Mouse (Mus musculus) embryonic facial prominence, embryonic 11.5 days (tissue): ENCODE results near the gene Hoxd12. TPM values are rescaled to one million over a fixed set of nuclear protein-coding genes. Genes with fewer than 3 reads are reported as not detected.

ENCODE experiments used
- ATAC-seq: fragments of 200-750 bp; cut with Nextera tagmentation; replicated peaks from 2 replicates; pipeline ENCODE4 v1.8.0; 2017; ENCODE audit warnings: low read depth; ENCODE audit not compliant: insufficient number of reproducible peaks, low FRiP score, low TSS enrichment
- DNase-seq: peaks from one replicate; pipeline ENCODE4 v3.0.0-alpha.2; 2015; ENCODE audit warnings: low spot score
- H3K27ac ChIP-seq: fragments of 300-500 bp; sonication (generic); replicated peaks from 2 replicates; pipeline ENCODE4 v1.5.1; 2014; ENCODE audit warnings: mild to moderate bottlenecking, low read depth, low read length, control low read depth
- H3K27me3 ChIP-seq: fragments of 300-500 bp; sonication (generic); 2 replicates; pipeline ENCODE4 v1.6.1; 2014; ENCODE audit warnings: mild to moderate bottlenecking, low read length, moderate library complexity, mixed read lengths; ENCODE audit not compliant: control insufficient read depth, insufficient read depth
- H3K36me3 ChIP-seq: fragments of 300-500 bp; sonication (generic); replicated peaks from 2 replicates; pipeline ENCODE4 v1.6.1; 2014; ENCODE audit warnings: low read depth, mild to moderate bottlenecking, low read length, moderate library complexity, mixed read lengths; ENCODE audit not compliant: control insufficient read depth, insufficient read depth
- H3K4me1 ChIP-seq: fragments of 300-500 bp; sonication (generic); 2 replicates; pipeline ENCODE4 v1.6.1; 2014; ENCODE audit warnings: low read length, mixed read lengths; ENCODE audit not compliant: control insufficient read depth, insufficient read depth
- H3K4me2 ChIP-seq: fragments of 300-500 bp; sonication (generic); 2 replicates; pipeline ENCODE4 v1.6.1; 2014; ENCODE audit warnings: low read depth, mild to moderate bottlenecking, control low read depth, low read length, moderate library complexity
- H3K4me3 ChIP-seq: fragments of 300-500 bp; sonication (generic); 2 replicates; pipeline ENCODE4 v1.5.1; 2014; ENCODE audit warnings: low read depth, low read length, control low read depth
- H3K9ac ChIP-seq: fragments of 300-500 bp; sonication (generic); replicated peaks from 2 replicates; pipeline ENCODE4 v1.6.1; 2014; ENCODE audit warnings: mild to moderate bottlenecking, control low read depth, low read length
- H3K9me3 ChIP-seq: fragments of 300-500 bp; sonication (generic); replicated peaks from 2 replicates; pipeline ENCODE4 v1.6.1; 2016; ENCODE audit warnings: mild to moderate bottlenecking, low read length, inconsistent platforms, mixed read lengths; ENCODE audit not compliant: control insufficient read depth
- WGBS: fragments of 180-500 bp; shearing (Covaris S2); extraction: QIAGEN DNeasy Blood & Tissue Kit; methylation state at CpG from one replicate; pipeline ENCODE4 v1.1.7; 2014; 5-methylcytosine and 5-hydroxymethylcytosine counted together
- polyA plus RNA-seq: library from polyadenylated mRNA; unstranded; fragments of >200 nt; fragmentation: Nextera tagmentation; extraction: Ambion mirVana; gene quantifications from 2 replicates; pipeline ENCODE4 v1.2.1, GENCODE M21; 2014

Hoxd12 gene
- polyA plus RNA-seq, 1 experiment from 2014 or later = not detected

- peaks cover 1% of the 10 kb centered on the region; the same call in 1 of the 2 replicates for H3K4me1 ChIP-seq
- H3K4me2 ChIP-seq = no peak overlapping the region
- DNase-seq (no peak), ATAC-seq (no peak)
- no peaks in the 10 kb centered on the region for H3K9me3 ChIP-seq
- WGBS = under 1% methylated on average over 31 of the region's 31 CpGs
- peaks cover 83% of the 10 kb centered on the region for H3K27me3 ChIP-seq
- H3K27ac ChIP-seq = no peak overlapping the region
- no peak overlapping the region for H3K4me3 ChIP-seq
- H3K9ac ChIP-seq = no peak overlapping the region
- no peaks in the 10 kb centered on the region for H3K36me3 ChIP-seq
These were observed 13.1 kb downstream of the Hoxd12 start for GRCm38 (mm10) chr2:74687698-74688555.

- ATAC-seq = no peak
- Histone ChIP-seq H3K27me3 (peaks cover 84% of the 10 kb centered on the region), H3K4me2 (no peak overlapping the region), H3K36me3 (no peaks in the 10 kb centered on the region), H3K9ac (no peak overlapping the region), H3K9me3 (no peaks in the 10 kb centered on the region), H3K27ac (no peak overlapping the region), H3K4me1 (no peaks in the 10 kb centered on the region), H3K4me3 (no peak overlapping the region)
- WGBS = 3% methylated on average over 12 of the region's 12 CpGs
- no peak for DNase-seq
These were observed 14.2 kb downstream of the Hoxd12 start for GRCm38 (mm10) chr2:74688795-74689573.

- H3K27me3 ChIP-seq = peaks cover 80% of the 10 kb centered on the region
- DNase-seq (no peak), ATAC-seq (no peak)
- H3K4me3 ChIP-seq = no peak overlapping the region
- WGBS = under 1% methylated on average over 24 of the region's 24 CpGs
- no peaks in the 10 kb centered on the region for H3K9me3 ChIP-seq
- no peak overlapping the region for H3K9ac ChIP-seq
- H3K4me1 ChIP-seq = no peaks in the 10 kb centered on the region
- no peaks in the 10 kb centered on the region for H3K36me3 ChIP-seq
- no peak overlapping the region for H3K4me2 ChIP-seq
- no peak overlapping the region for H3K27ac ChIP-seq
These were observed 14.9 kb downstream of the Hoxd12 start for GRCm38 (mm10) chr2:74689574-74690337.

GRCm38 (mm10) chr2:74690338-74690716 lies 15.5 kb downstream of the Hoxd12 start:
- ATAC-seq = no peak
- H3K4me1 ChIP-seq = no peaks in the 10 kb centered on the region
- H3K4me2 ChIP-seq = no peak overlapping the region
- H3K9me3 ChIP-seq = no peaks in the 10 kb centered on the region
- 5% methylated on average over 8 of the region's 8 CpGs for WGBS
- no peak for DNase-seq
- H3K36me3 ChIP-seq = no peaks in the 10 kb centered on the region
- H3K27ac ChIP-seq = no peak overlapping the region
- no peak overlapping the region for H3K4me3 ChIP-seq
- peaks cover 81% of the 10 kb centered on the region for H3K27me3 ChIP-seq
- H3K9ac ChIP-seq = no peak overlapping the region

- no peak within 1 kb of the TSS for H3K9ac ChIP-seq
- H3K27ac ChIP-seq = no peak within 1 kb of the TSS
- H3K9me3 ChIP-seq = no peaks in the 10 kb centered on the region
- WGBS = under 1% methylated on average over 56 of the region's 56 CpGs
- DNase-seq (peak; percentile 82), ATAC-seq (0 out of 2 replicates have a peak, but pooled peaks have one; percentile 52)
- H3K36me3 ChIP-seq = no peaks in the 10 kb centered on the region
- H3K4me1 ChIP-seq = no peaks in the 10 kb centered on the region
- H3K4me2 ChIP-seq = no peak within 1 kb of the TSS
- peaks cover 85% of the 10 kb centered on the region for H3K27me3 ChIP-seq
- H3K4me3 ChIP-seq = no peak within 1 kb of the TSS
These were observed 16.5 kb downstream of the Hoxd12 start, which contains the start of gene Hoxd10 for GRCm38 (mm10) chr2:74691022-74691951. Gene Hoxd10 (plus strand): TSS chr2:74691924.

GRCm38 (mm10) chr2:74691995-74692807 lies 17.4 kb downstream of the Hoxd12 start:
- Histone ChIP-seq H3K36me3 (no peaks in the 10 kb centered on the region), H3K27me3 (peaks cover 84% of the 10 kb centered on the region), H3K4me3 (no peak overlapping the region), H3K27ac (no peak overlapping the region), H3K9me3 (no peaks in the 10 kb centered on the region), H3K9ac (no peak overlapping the region), H3K4me1 (no peaks in the 10 kb centered on the region), H3K4me2 (no peak overlapping the region)
- DNase-seq = no peak
- no peak for ATAC-seq
- WGBS = 3% methylated on average over 35 of the region's 35 CpGs
